Mouse (Mus musculus) telencephalon, adult 2 months (tissue): ENCODE measurements around the gene Hist1h4b.
"Not testable (repeated sequence)": the region's sequence is repeated elsewhere in the genome, so short reads cannot be mapped to it uniquely, and the experiment has no call there.

ENCODE experiments used
- DNase-seq: peaks from one replicate; pipeline ENCODE4 v3.0.0-alpha.2; 2011; ENCODE audit warnings: low read depth, low spot score

The Hist1h4b gene

DNA sequence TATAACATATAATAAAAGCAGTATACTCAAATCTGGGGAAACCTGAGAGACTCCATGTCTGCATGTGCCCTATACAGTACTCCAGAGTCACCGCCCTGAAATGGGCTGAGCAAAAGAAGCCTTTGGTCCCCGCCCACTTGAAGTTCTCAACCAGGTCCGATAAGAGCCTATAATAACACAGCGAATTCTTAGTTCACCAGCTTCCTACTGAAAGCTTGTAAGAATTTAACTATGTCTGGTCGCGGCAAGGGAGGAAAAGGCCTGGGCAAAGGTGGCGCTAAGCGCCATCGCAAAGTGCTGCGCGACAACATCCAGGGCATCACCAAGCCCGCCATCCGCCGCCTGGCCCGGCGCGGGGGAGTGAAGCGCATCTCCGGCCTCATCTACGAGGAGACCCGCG, at the start of gene Hist1h4b:
Hist1h4b (plus strand) TSS at position 224 of the 400 bp plus-strand sequence.
- peak; percentile 97 for DNase-seq

GRCm38 (mm10) chr13:23708041-23708440, 48.8 kb upstream of the Hist1h4b start:
- no peak for DNase-seq

DNA sequence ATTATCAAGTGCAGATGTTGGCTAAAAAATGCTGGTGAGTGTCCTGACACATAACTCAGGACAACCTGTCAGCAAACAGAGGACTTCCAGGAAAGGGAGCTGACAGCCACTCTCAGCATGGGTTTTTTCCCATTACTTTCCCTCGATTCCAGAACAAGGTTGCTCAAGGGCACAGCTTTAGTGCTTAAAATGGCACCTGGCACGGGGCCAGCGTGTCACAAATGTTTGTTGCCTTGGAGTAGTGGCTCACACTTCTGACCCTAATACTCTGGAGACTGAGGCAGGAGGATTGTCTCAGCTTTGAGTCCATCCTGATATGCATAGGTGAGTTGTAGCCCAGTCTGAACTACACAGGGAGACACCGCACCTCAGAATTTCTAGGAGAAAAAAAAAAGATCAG, 48.2 kb upstream of the Hist1h4b start:
- DNase-seq = no peak

- DNase-seq = no peak
These were observed 47.0 kb upstream of the Hist1h4b start for GRCm38 (mm10) chr13:23709714-23710373.

- no peak for DNase-seq
These were observed 46.3 kb upstream of the Hist1h4b start, which contains the start of gene Hfe for GRCm38 (mm10) chr13:23710374-23711089. Gene Hfe (minus strand): TSS chr13:23710854.

GRCm38 (mm10) chr13:23716261-23717042, 40.4 kb upstream of the Hist1h4b start:
- DNase-seq = no peak

GRCm38 (mm10) chr13:23717176-23717575, 39.6 kb upstream of the Hist1h4b start:
- no peak for DNase-seq

- DNase-seq = not testable (repeated sequence)
These were observed 39.1 kb upstream of the Hist1h4b start for GRCm38 (mm10) chr13:23717593-23718245.

- DNase-seq = no peak
These were observed 32.6 kb upstream of the Hist1h4b start for GRCm38 (mm10) chr13:23724239-23724638.

- DNase-seq = no peak
These were observed 31.6 kb upstream of the Hist1h4b start for GRCm38 (mm10) chr13:23725213-23725612.

DNA sequence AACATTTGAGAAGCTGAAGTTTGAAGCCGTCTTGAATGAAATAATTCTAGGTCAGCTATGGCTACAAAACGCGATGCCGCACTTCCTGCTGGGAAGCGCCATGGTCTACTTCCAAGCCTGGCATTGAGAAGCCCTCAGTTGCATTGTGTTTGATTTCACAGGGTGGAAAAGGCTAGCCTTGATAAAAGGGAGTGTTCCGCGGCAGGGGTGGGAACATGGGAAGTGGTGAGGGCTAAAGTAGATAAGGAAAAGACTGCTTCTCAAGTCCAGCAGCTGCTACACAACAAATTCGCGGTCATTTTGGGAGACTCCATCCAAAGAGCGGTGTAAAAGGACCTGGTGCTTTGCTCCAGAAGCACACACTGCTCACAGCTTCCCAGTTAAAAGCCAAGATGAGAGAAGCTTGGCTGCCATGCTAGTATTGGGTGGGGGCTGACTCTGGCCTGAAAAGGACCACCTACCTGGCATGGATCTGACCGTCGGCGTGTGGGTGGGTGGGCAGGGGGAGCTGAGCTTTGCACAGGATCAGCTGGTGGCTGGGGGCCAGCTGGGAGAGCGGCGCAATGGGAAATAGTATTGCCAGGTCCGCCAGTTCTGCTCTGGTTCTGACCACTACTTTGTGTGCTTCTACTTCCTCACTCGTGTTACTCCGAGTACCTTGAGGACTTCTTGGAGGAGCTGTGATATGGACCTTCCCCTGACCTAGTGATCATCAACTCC, 28.2 kb upstream of the Hist1h4b start:
- no peak for DNase-seq

DNA sequence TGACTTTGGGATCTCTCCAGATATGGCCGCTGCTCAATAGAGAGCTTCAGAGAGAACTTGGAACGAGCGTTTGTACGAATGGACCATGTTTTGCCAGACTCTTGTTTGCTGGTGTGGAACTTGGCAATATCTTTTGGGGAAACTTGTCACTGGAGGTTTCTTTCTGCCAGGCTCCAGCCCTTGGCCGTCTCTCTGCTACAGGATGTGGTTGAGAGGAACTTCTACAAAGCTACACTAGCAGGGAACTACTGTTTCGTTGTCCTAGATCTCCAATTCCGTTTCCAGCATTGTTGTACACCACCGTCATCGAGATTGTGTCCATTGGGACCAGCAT, 27.7 kb upstream of the Hist1h4b start:
- no peak for DNase-seq

- DNase-seq = no peak
These were observed 27.1 kb upstream of the Hist1h4b start for GRCm38 (mm10) chr13:23729706-23730105.

DNA sequence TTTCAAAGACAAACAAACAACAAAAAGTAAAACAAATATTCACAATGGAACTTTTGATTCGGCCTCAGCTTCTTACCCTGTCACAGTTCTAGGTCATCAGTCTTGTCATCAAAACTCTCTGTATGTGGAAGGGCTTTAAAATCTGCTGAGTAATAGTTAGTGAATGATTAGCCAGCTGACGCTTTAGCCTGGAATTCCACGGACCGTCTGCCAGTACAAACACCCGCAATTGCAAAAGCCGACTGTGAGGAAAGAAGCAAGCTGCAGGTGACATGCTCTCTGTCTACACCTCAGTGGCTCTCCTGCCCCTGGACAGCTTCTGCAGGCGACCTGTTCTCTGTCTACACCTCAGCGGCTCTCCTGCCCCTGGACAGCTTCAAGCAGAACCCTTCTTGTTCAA, 26.3 kb upstream of the Hist1h4b start:
- no peak for DNase-seq

DNA sequence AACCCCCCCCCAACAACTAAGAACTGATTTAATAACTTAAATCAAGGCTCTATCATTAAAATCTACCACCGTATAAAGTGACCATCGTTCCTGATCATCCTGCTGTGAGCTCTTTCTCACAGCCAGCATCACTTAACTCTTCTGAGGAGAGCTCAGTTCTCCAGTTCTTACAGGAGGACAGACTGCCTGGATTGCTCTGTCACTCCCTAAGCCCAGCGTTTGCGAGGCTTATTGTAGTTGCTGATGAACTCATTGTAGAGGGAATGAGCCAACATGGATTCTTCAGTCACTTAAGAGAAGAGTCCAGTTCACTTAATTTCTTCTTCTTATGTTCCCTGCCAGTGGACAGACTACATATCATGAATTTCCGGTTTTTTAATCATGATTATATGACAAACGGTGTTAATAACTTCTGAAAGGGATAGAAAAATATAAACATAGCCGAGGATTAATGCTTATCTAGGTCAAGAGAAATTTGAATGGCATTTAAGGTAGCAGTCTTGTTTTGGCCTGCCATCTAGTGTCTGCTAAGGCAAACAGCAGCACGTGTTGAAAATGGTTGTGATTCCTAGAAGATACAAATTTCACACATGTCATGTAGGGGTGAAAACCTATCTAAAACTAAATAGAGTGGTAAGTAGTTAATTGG, 24.5 kb upstream of the Hist1h4b start:
- no peak for DNase-seq

GRCm38 (mm10) chr13:23737091-23737490, 19.7 kb upstream of the Hist1h4b start:
- no peak for DNase-seq

DNA sequence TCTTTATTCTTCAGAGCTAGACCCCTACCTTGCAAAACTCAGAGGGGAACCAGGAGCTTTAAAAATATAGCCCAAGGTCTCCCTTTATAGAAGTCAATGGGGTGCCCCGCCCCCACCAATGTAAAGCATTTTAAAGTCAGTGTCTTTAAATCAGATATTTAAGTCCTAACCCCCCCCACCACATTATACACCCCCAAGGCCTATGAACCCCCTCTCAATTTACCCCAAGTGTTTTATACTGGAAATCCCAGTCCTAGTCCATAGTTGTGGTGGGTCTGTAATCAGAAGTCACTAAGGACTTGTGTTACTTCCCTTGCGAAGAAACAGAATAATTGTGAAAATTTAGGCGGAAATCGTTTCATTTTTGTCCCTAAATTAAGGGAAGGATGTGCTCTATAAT, 18.8 kb upstream of the Hist1h4b start:
- no peak for DNase-seq

DNA sequence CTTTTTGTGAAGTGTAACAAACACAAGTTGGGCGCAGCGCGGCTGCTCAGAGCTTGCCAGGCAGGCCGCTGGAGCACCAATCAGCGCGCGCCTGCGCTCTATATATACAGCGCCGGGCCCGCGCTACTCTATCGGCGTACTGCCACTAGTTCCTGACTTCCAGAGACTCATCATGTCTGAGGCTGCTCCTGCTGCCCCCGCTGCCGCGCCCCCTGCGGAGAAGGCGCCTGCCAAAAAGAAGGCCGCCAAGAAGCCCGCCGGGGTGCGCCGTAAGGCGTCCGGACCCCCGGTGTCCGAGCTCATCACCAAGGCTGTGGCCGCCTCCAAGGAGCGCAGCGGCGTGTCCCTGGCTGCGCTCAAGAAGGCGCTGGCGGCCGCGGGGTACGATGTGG, 18.1 kb upstream of the Hist1h4b start, which contains the start of gene Hist1h1c:
Hist1h1c (plus strand) TSS at position 132 of the 392 bp plus-strand sequence.
- DNase-seq = peak; percentile 77

DNA sequence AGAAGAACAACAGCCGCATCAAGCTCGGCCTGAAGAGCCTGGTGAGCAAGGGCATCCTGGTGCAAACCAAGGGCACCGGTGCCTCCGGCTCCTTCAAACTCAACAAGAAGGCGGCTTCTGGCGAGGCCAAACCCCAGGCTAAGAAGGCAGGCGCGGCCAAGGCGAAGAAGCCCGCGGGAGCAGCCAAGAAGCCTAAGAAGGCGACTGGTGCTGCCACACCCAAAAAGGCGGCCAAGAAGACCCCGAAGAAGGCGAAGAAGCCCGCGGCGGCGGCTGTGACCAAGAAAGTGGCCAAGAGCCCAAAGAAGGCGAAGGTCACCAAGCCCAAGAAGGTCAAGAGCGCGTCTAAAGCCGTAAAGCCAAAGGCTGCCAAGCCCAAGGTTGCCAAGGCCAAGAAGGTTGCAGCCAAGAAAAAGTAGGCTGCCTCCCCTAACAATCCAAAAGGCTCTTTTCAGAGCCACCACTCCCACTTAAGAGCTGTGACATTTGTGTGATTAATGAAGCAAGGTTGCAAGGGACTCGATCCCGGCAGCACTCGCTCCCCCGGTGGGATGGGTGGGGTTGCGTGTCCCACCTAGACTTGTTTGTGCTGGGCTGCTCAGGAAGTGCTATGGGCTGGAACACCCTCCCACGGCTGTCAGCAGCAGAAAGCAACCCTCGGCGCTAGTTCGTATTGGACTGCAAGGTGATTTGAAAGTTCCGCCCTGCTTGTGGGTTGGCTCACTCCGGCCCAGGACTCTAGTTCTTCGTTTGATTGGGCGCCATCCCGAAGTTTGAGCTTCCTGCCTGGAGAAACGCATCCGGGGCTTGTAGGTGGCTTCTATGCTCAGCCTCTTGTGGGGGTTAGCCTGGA, 17.5 kb upstream of the Hist1h4b start:
- peak; percentile 98 for DNase-seq

- no peak for DNase-seq
These were observed 16.9 kb upstream of the Hist1h4b start for GRCm38 (mm10) chr13:23739922-23740252.
